Mouse (Mus musculus): ENCODE results near the gene Mycl. TPM values are rescaled to one million over a fixed set of nuclear protein-coding genes. Genes with fewer than 3 reads are reported as not detected.

Mycl gene
- polyA plus RNA-seq, 1 experiment from 2014 or later: 101 TPM

GRCm38 (mm10) chr4:123026161-123026560, 30.7 kb downstream of the Mycl start:
- 0 out of 2 replicates have a peak overlapping the region, but pooled peaks have one; percentile 56 for H3K27ac ChIP-seq
- no peak overlapping the region for H3K9ac ChIP-seq (replicated peaks)
- 97% methylated on average over 13 of the region's 13 CpGs for WGBS
- peaks cover 49% of the 10 kb centered on the region for H3K36me3 ChIP-seq
- no peaks in the 10 kb centered on the region for H3K9me3 ChIP-seq
- H3K4me2 ChIP-seq (replicated peaks): no peak overlapping the region
- H3K27me3 ChIP-seq: no peaks in the 10 kb centered on the region
- peaks cover 15% of the 10 kb centered on the region for H3K4me1 ChIP-seq (replicated peaks)
- no peak overlapping the region for H3K4me3 ChIP-seq (replicated peaks)
- no peak for ATAC-seq

- no peak for ATAC-seq
- Histone ChIP-seq H3K27me3 (no peaks in the 10 kb centered on the region), H3K36me3 (peaks cover 49% of the 10 kb centered on the region), H3K4me2 (replicated peaks) (no peak overlapping the region), H3K4me3 (replicated peaks) (no peak overlapping the region), H3K9ac (replicated peaks) (no peak overlapping the region), H3K27ac (no peak overlapping the region), H3K9me3 (no peaks in the 10 kb centered on the region), H3K4me1 (replicated peaks) (peaks cover 15% of the 10 kb centered on the region)
- 86% methylated on average over 4 of the region's 4 CpGs for WGBS
These were observed 31.1 kb downstream of the Mycl start for GRCm38 (mm10) chr4:123026597-123026996.

- no peak overlapping the region for H3K27ac ChIP-seq
- no peak for ATAC-seq
- 89% methylated on average over 2 of the region's 2 CpGs for WGBS
These were observed 39.4 kb downstream of the Mycl start for GRCm38 (mm10) chr4:123034841-123035240.

GRCm38 (mm10) chr4:123035636-123036035, 40.2 kb downstream of the Mycl start:
- H3K27me3 ChIP-seq: no peaks in the 10 kb centered on the region
- WGBS: 98% methylated on average over 2 of the region's 2 CpGs
- H3K4me3 ChIP-seq (replicated peaks): no peak overlapping the region
- H3K4me2 ChIP-seq (replicated peaks): no peak overlapping the region
- 0 out of 2 replicates have a peak, but pooled peaks cover 5% of the 10 kb centered on the region for H3K4me1 ChIP-seq (replicated peaks)
- H3K9me3 ChIP-seq: no peaks in the 10 kb centered on the region
- ATAC-seq: no peak
- H3K9ac ChIP-seq (replicated peaks): no peak overlapping the region
- H3K36me3 ChIP-seq: peaks cover 45% of the 10 kb centered on the region
- H3K27ac ChIP-seq: no peak overlapping the region

More at GRCm38 (mm10) chr4:123034841-123035240, 39.4 kb downstream of the Mycl start:
- Histone ChIP-seq H3K27me3 (no peaks in the 10 kb centered on the region), H3K9ac (replicated peaks) (no peak overlapping the region), H3K4me3 (replicated peaks) (no peak overlapping the region), H3K4me2 (replicated peaks) (no peak overlapping the region), H3K9me3 (no peaks in the 10 kb centered on the region), H3K4me1 (replicated peaks) (0 out of 2 replicates have a peak, but pooled peaks cover 5% of the 10 kb centered on the region), H3K36me3 (peaks cover 42% of the 10 kb centered on the region)

GRCm38 (mm10) chr4:123036710-123037109, 41.3 kb downstream of the Mycl start:
- H3K4me3 ChIP-seq (replicated peaks): no peak overlapping the region
- no peaks in the 10 kb centered on the region for H3K9me3 ChIP-seq
- H3K4me2 ChIP-seq (replicated peaks): no peak overlapping the region
- WGBS: 79% methylated on average over 3 of the region's 3 CpGs
- H3K36me3 ChIP-seq: peaks cover 41% of the 10 kb centered on the region
- H3K4me1 ChIP-seq (replicated peaks): 0 out of 2 replicates have a peak, but pooled peaks cover 5% of the 10 kb centered on the region
- no peak overlapping the region for H3K9ac ChIP-seq (replicated peaks)
- H3K27me3 ChIP-seq: no peaks in the 10 kb centered on the region
- H3K27ac ChIP-seq: no peak overlapping the region
- no peak for ATAC-seq

- Histone ChIP-seq H3K4me2 (replicated peaks) (no peak overlapping the region), H3K9ac (replicated peaks) (no peak overlapping the region), H3K4me1 (replicated peaks) (no peaks in the 10 kb centered on the region), H3K4me3 (replicated peaks) (no peak overlapping the region), H3K36me3 (peaks cover 51% of the 10 kb centered on the region), H3K27me3 (no peaks in the 10 kb centered on the region), H3K27ac (no peak overlapping the region), H3K9me3 (no peaks in the 10 kb centered on the region)
- 94% methylated on average over 6 of the region's 6 CpGs for WGBS
- ATAC-seq: no peak
These were observed 45.7 kb downstream of the Mycl start for GRCm38 (mm10) chr4:123041131-123041530.

- Histone ChIP-seq H3K4me1 (replicated peaks) (peaks cover 2% of the 10 kb centered on the region; the same call in 1 of the 2 replicates), H3K9me3 (no peaks in the 10 kb centered on the region), H3K27ac (no peak overlapping the region), H3K27me3 (no peaks in the 10 kb centered on the region), H3K9ac (replicated peaks) (no peak overlapping the region), H3K4me2 (replicated peaks) (no peak overlapping the region), H3K36me3 (peaks cover 73% of the 10 kb centered on the region), H3K4me3 (replicated peaks) (no peak overlapping the region)
- 56% methylated on average over 1 of the region's 1 CpGs for WGBS
- no peak for ATAC-seq
These were observed 48.4 kb downstream of the Mycl start for GRCm38 (mm10) chr4:123043858-123044257.

- no peaks in the 10 kb centered on the region for H3K27me3 ChIP-seq
- H3K36me3 ChIP-seq: peaks cover 73% of the 10 kb centered on the region
- no peak overlapping the region for H3K4me3 ChIP-seq (replicated peaks)
- no peak for ATAC-seq
- 93% methylated on average over 4 of the region's 4 CpGs for WGBS
- H3K4me1 ChIP-seq (replicated peaks): peaks cover 12% of the 10 kb centered on the region
- no peak overlapping the region for H3K4me2 ChIP-seq (replicated peaks)
- no peak overlapping the region for H3K9ac ChIP-seq (replicated peaks)
- H3K27ac ChIP-seq: no peak overlapping the region
- no peaks in the 10 kb centered on the region for H3K9me3 ChIP-seq
These were observed 49.4 kb downstream of the Mycl start for GRCm38 (mm10) chr4:123044842-123045241.

- H3K4me2 ChIP-seq (replicated peaks): no peak overlapping the region
- H3K27ac ChIP-seq: no peak overlapping the region
- peaks cover 76% of the 10 kb centered on the region for H3K36me3 ChIP-seq
- WGBS: 72% methylated on average over 3 of the region's 3 CpGs
- no peak overlapping the region for H3K4me3 ChIP-seq (replicated peaks)
- no peak for ATAC-seq
- H3K9me3 ChIP-seq: no peaks in the 10 kb centered on the region
- peaks cover 27% of the 10 kb centered on the region for H3K4me1 ChIP-seq (replicated peaks)
- no peak overlapping the region for H3K9ac ChIP-seq (replicated peaks)
- no peaks in the 10 kb centered on the region for H3K27me3 ChIP-seq
These were observed 50.8 kb downstream of the Mycl start for GRCm38 (mm10) chr4:123046300-123046699.

GRCm38 (mm10) chr4:123050681-123051211, 55.3 kb downstream of the Mycl start:
- 46% methylated on average over 5 of the region's 5 CpGs for WGBS
- ATAC-seq: peak; percentile 92
- Histone ChIP-seq H3K4me1 (replicated peaks) (peaks cover 54% of the 10 kb centered on the region), H3K9ac (replicated peaks) (no peak overlapping the region), H3K9me3 (no peaks in the 10 kb centered on the region), H3K27ac (peak overlapping the region; percentile 75), H3K4me3 (replicated peaks) (no peak overlapping the region), H3K27me3 (no peaks in the 10 kb centered on the region), H3K36me3 (peaks cover 89% of the 10 kb centered on the region), H3K4me2 (replicated peaks) (no peak overlapping the region)

Other genes starting within 250 kb of the Mycl start
- 80.4 and 81.8 TPM in 2 replicates for gene Ppt1, start 159.4 kb upstream of the Mycl start, polyA plus RNA-seq (2015; fragmentation: Nextera tagmentation; extraction: Ambion mirVana)
- 73.8 and 77.2 TPM in 2 replicates for gene Cap1, start 109.6 kb upstream of the Mycl start, polyA plus RNA-seq (2015; fragmentation: Nextera tagmentation; extraction: Ambion mirVana)
- 31.7 and 32.5 TPM in 2 replicates for gene Mfsd2a, start 34.5 kb upstream of the Mycl start, polyA plus RNA-seq (2015; fragmentation: Nextera tagmentation; extraction: Ambion mirVana)
- gene Trit1, start 20.9 kb downstream of the Mycl start, polyA plus RNA-seq (2015; fragmentation: Nextera tagmentation; extraction: Ambion mirVana): 27.6 and 30.9 TPM in 2 replicates
- gene Bmp8b, start 109.5 kb downstream of the Mycl start, polyA plus RNA-seq (2015; fragmentation: Nextera tagmentation; extraction: Ambion mirVana): 0.13 and 0.14 TPM in 2 replicates
- 0.11 and 0.14 TPM in 2 replicates for gene Oxct2b, start 120.6 kb downstream of the Mycl start, polyA plus RNA-seq (2015; fragmentation: Nextera tagmentation; extraction: Ambion mirVana)
- 74.2 and 77.2 TPM in 2 replicates for gene Ppie, start 144.3 kb downstream of the Mycl start, polyA plus RNA-seq (2015; fragmentation: Nextera tagmentation; extraction: Ambion mirVana)
- 14.1 and 16.5 TPM in 2 replicates for gene Hpcal4, start 187.6 kb downstream of the Mycl start, polyA plus RNA-seq (2015; fragmentation: Nextera tagmentation; extraction: Ambion mirVana)
- not detected in 2 replicates for gene Nt5c1a, start 205.9 kb downstream of the Mycl start, polyA plus RNA-seq (2015; fragmentation: Nextera tagmentation; extraction: Ambion mirVana)
- 5.5 and 6.6 TPM in 2 replicates for gene Heyl, start 237.9 kb downstream of the Mycl start, polyA plus RNA-seq (2015; fragmentation: Nextera tagmentation; extraction: Ambion mirVana)

Data from midbrain, embryonic 13.5 days (tissue).